Mouse (Mus musculus): ENCODE measurements around the gene Tceanc.

The Tceanc gene

GRCm38 (mm10) chrX:166495052-166495451 lies 23.3 kb downstream of the Tceanc start:
- DNase-seq (ENCODE audit: low read depth, low spot score), result no peak

- DNase-seq (ENCODE audit: low read depth, low spot score), result peak; percentile 91
Observed at GRCm38 (mm10) chrX:166479365-166479983, 38.9 kb downstream of the Tceanc start, which contains the start of gene Rab9. Rab9 (minus strand) TSS chrX:166479867.

GRCm38 (mm10) chrX:166478631-166479364 lies 39.6 kb downstream of the Tceanc start:
- DNase-seq (ENCODE audit: low read depth, low spot score), result peak; percentile 54

GRCm38 (mm10) chrX:166477393-166477792 lies 41.0 kb downstream of the Tceanc start:
- no peak for DNase-seq (ENCODE audit: low read depth, low spot score)

GRCm38 (mm10) chrX:166472612-166473011 lies 45.8 kb downstream of the Tceanc start:
- DNase-seq (ENCODE audit: low read depth, low spot score), result no peak

GRCm38 (mm10) chrX:166468321-166468720 lies 50.0 kb downstream of the Tceanc start:
- DNase-seq (ENCODE audit: low read depth, low spot score), result no peak

- no peak for DNase-seq (ENCODE audit: low read depth, low spot score)
Observed at GRCm38 (mm10) chrX:166455525-166455924, 62.8 kb downstream of the Tceanc start.

GRCm38 (mm10) chrX:166454331-166454730 lies 64.0 kb downstream of the Tceanc start:
- no peak for DNase-seq (ENCODE audit: low read depth, low spot score)

GRCm38 (mm10) chrX:166453532-166453931 lies 64.8 kb downstream of the Tceanc start:
- no peak for DNase-seq (ENCODE audit: low read depth, low spot score)
